In the genomic region with DNA sequence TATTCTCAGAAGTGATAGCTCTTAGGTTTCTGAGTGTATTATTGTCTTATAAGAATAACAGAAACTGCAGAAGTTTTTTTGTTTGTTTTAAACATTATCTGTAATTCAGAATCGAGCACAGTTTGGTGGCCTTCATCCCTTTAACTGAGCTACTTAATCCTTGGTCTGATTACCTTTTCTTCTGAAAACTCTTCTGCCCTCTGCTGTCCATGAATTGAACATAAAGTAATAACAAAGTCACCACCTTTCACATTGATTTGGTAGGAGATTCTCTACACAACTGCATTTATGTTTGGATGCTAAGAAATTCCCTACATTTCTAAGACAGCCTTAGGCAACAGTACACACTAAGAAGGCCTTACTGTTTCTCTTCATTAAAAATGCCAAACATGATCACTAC, we compare ENCODE assay signal across 11 mouse cellular contexts. TPM values are rescaled to one million over a fixed set of nuclear protein-coding genes. Genes with fewer than 3 reads are reported as not detected.
DNase-seq lines count a peak whose midpoint lies in the region; ATAC-seq and TF ChIP-seq lines count a peak whose summit lies in the region.
"Had no signal": no experiment of that assay in that cellular context is flagged by ENCODE, and none has a peak within 500 bp of the region (broad histone marks: within the 10 kb centered on the region; RNA-seq: fewer than 3 reads in every experiment).

No protein-coding gene starts in this region.

- peak; percentile 18 to 72 for DNase-seq in heart, adult 18-20 months
- no peak for DNase-seq in heart, postnatal 25 days (ENCODE audit: low spot score)
- DNase-seq in liver, postnatal 0 days = no peak
- DNase-seq in R1 (ENCODE audit: low read depth, low spot score) = peak; percentile 29
- peak; percentile 22 for DNase-seq in retina, adult 2 months (ENCODE audit: low read depth, low spot score)
- no peak for DNase-seq in ovary, adult 18-20 months (ENCODE audit: low spot score)
- DNase-seq: cerebellum, adult 11-12 months had no signal

- peak; percentile 63 for TF ChIP-seq CTCF in liver, postnatal 0 days (IDR thresholded peaks at IDR 0.05; ENCODE audit: low read depth)

- no peak overlapping the region for H3K4me2 ChIP-seq in liver, postnatal 0 days (ENCODE audit: low read depth, low read length)
- H3K4me2 ChIP-seq in liver, embryonic 12.5 days = no peak overlapping the region

- intact Hi-C loops in heart, postnatal 25 days (cut with DNase I) = loop anchor here (1.0 to 10.0 kb wide), 5 partner anchors 92 to 536 kb away; partner anchors contain the start of genes Phtf2, Pmpcb and Tmem60

- no peak for TF ChIP-seq EP300 in liver, postnatal 0 days (IDR thresholded peaks at IDR 0.05; ENCODE audit: low read depth)

- ATAC-seq in liver, postnatal 0 days = no peak
- no peak for ATAC-seq in liver, embryonic 12.5 days
- ATAC-seq in erythroblast, adult 5-6 weeks (replicated peaks; ENCODE audit: low FRiP score, poor library complexity, severe bottlenecking) = no peak
- ATAC-seq: inflammation-experienced regulatory T-cells, adult 6 months had no signal

- H3K36me3 ChIP-seq in liver, postnatal 0 days (replicated peaks; ENCODE audit: insufficient read depth, low read length) = no peaks in the 10 kb centered on the region
- H3K36me3 ChIP-seq in liver, embryonic 12.5 days = no peaks in the 10 kb centered on the region

- WGBS in liver, postnatal 0 days (ENCODE audit: insufficient replicate concordance) = 13% methylated on average over 1 of the region's 1 CpGs
- 18% methylated on average over 1 of the region's 1 CpGs for WGBS in liver, embryonic 12.5 days (ENCODE audit: insufficient replicate concordance)

- no peak overlapping the region for H3K4me3 ChIP-seq in liver, postnatal 0 days (ENCODE audit: low read depth, low read length)
- H3K4me3 ChIP-seq in liver, embryonic 12.5 days = no peak overlapping the region

- no peak overlapping the region for H3K27ac ChIP-seq in liver, postnatal 0 days (ENCODE audit: low read depth)
- no peak overlapping the region for H3K27ac ChIP-seq in liver, embryonic 12.5 days

- no peaks in the 10 kb centered on the region for H3K9me3 ChIP-seq in liver, postnatal 0 days (ENCODE audit: low read length)
- H3K9me3 ChIP-seq in liver, embryonic 12.5 days (replicated peaks) = no peaks in the 10 kb centered on the region

- H3K27me3 ChIP-seq in liver, postnatal 0 days (ENCODE audit: insufficient read depth, low read length) = no peaks in the 10 kb centered on the region
- H3K27me3 ChIP-seq in liver, embryonic 12.5 days (replicated peaks) = no peaks in the 10 kb centered on the region

- H3K4me1 ChIP-seq in liver, postnatal 0 days (ENCODE audit: insufficient read depth) = peaks cover 9% of the 10 kb centered on the region
- peaks cover 9% of the 10 kb centered on the region; the same call in 1 of the 2 replicates for H3K4me1 ChIP-seq in liver, embryonic 12.5 days

- no peak overlapping the region for H3K9ac ChIP-seq in liver, postnatal 0 days (replicated peaks)
- H3K9ac ChIP-seq in liver, embryonic 12.5 days = no peak overlapping the region

RNA-seq across cellular contexts. Expression of gene Ccdc146, which starts 3.9 kb away (rescaled TPM):
- 1 to 10 TPM; 3.4 to 4.4 TPM for total RNA-seq in heart, adult 18-20 months (2021)
- total RNA-seq in heart, postnatal 25 days (2021) = 1 to 10 TPM; 3.0 to 3.6 TPM
- 0.06 and 0.09 TPM in 2 replicates for polyA plus RNA-seq in liver, postnatal 0 days (2015; fragmentation: Nextera tagmentation; extraction: Ambion mirVana)
- polyA plus RNA-seq in liver, embryonic 12.5 days (2016; fragmentation: Nextera tagmentation; extraction: Ambion mirVana) = not detected in 2 replicates
- not detected in 2 replicates for total RNA-seq in erythroblast, adult 5-6 weeks (2015; ENCODE audit: low replicate concordance)
- total RNA-seq in erythroblast, adult 5-6 weeks (2017; ENCODE audit: low replicate concordance) = not detected in 2 replicates
- polyA plus RNA-seq: limb, embryonic 11.5 days had no signal

RNA-seq across cellular contexts. Expression of gene Fam185a, which starts 4.1 kb away (rescaled TPM):
- total RNA-seq in heart, adult 18-20 months (2021) = 10 to 100 TPM; 20.7 to 22.3 TPM
- 10 to 100 TPM; 15.4 to 16.4 TPM for total RNA-seq in heart, postnatal 25 days (2021)
- 2.7 and 3.0 TPM in 2 replicates for polyA plus RNA-seq in liver, postnatal 0 days (2015; fragmentation: Nextera tagmentation; extraction: Ambion mirVana)
- 5.7 and 5.8 TPM in 2 replicates for polyA plus RNA-seq in liver, embryonic 12.5 days (2016; fragmentation: Nextera tagmentation; extraction: Ambion mirVana)
- total RNA-seq in erythroblast, adult 5-6 weeks (2015; ENCODE audit: low replicate concordance) = 0.96 and 1.5 TPM in 2 replicates
- total RNA-seq in erythroblast, adult 5-6 weeks (2017; ENCODE audit: low replicate concordance) = 0.51 and 1.8 TPM in 2 replicates

RNA-seq across cellular contexts. Expression of gene Fgl2, which starts 48.2 kb away (rescaled TPM):
- total RNA-seq in heart, adult 18-20 months (2021) = 10 to 100 TPM; 16.5 to 22.9 TPM
- total RNA-seq in heart, postnatal 25 days (2021) = 10 to 100 TPM; 31.9 to 37.7 TPM
- 3.2 and 3.5 TPM in 2 replicates for polyA plus RNA-seq in liver, postnatal 0 days (2015; fragmentation: Nextera tagmentation; extraction: Ambion mirVana)
- polyA plus RNA-seq in liver, embryonic 12.5 days (2016; fragmentation: Nextera tagmentation; extraction: Ambion mirVana) = 1.4 and 1.5 TPM in 2 replicates
- total RNA-seq in erythroblast, adult 5-6 weeks (2015; ENCODE audit: low replicate concordance) = 12.1 and 14.8 TPM in 2 replicates
- total RNA-seq in erythroblast, adult 5-6 weeks (2017; ENCODE audit: low replicate concordance) = 10.0 and 10.7 TPM in 2 replicates

Comparison
In these comparisons a context has a peak if more than half of its experiments do, and no peak if none do; other contexts are left out.
1. DNase-seq: peak in heart, adult 18-20 months (2 of 2), R1 (single experiment) and retina, adult 2 months (single experiment); none in heart, postnatal 25 days (single experiment), liver, postnatal 0 days (single experiment) and ovary, adult 18-20 months (single experiment).
2. RNA of gene Fam185a, which starts 4.1 kb away (total RNA-seq): 20.7 to 22.3 TPM in heart, adult 18-20 months and 15.4 to 16.4 TPM in heart, postnatal 25 days; 0.51 to 1.8 TPM in erythroblast, adult 5-6 weeks; every median in the first group is over 4 times any median in the second.